In genomic region chr17:88096809-88097399, GRCm38 (mm10) we compare ENCODE assay signal across 22 mouse cellular contexts.
"Had no signal": no experiment of that assay in that cellular context is flagged by ENCODE, and none has a peak within 500 bp of the region (broad histone marks: within the 10 kb centered on the region; RNA-seq: fewer than 3 reads in every experiment).

No protein-coding gene starts in this region.

- ATAC-seq: hindbrain, postnatal 0 days; intestine, postnatal 0 days; liver, embryonic 12.5 days had no signal

- H3K36me3 ChIP-seq: heart, embryonic 10.5 days; heart, embryonic 12.5 days; hindbrain, embryonic 13.5 days; hindbrain, embryonic 15.5 days; limb, embryonic 13.5 days; limb, embryonic 15.5 days; liver, embryonic 12.5 days had no signal

- H3K27me3 ChIP-seq: heart, embryonic 12.5 days; hindbrain, embryonic 13.5 days; hindbrain, embryonic 15.5 days; limb, embryonic 13.5 days; limb, embryonic 15.5 days; liver, embryonic 12.5 days had no signal

- H3K9ac ChIP-seq: heart, embryonic 12.5 days; hindbrain, embryonic 13.5 days; hindbrain, embryonic 15.5 days; limb, embryonic 13.5 days; limb, embryonic 15.5 days; liver, embryonic 12.5 days had no signal

- H3K27ac ChIP-seq: gastrocnemius, adult 2 months; heart, embryonic 10.5 days; hindbrain, embryonic 13.5 days; hindbrain, embryonic 15.5 days; hindbrain, postnatal 0 days; limb, embryonic 13.5 days; limb, embryonic 15.5 days; liver, embryonic 12.5 days had no signal

- H3K4me3 ChIP-seq: gastrocnemius, adult 2 months; heart, embryonic 10.5 days; heart, embryonic 12.5 days; hindbrain, embryonic 13.5 days; hindbrain, embryonic 15.5 days; limb, embryonic 13.5 days; limb, embryonic 15.5 days; liver, embryonic 12.5 days had no signal

- H3K9me3 ChIP-seq: heart, embryonic 10.5 days; heart, embryonic 12.5 days; hindbrain, embryonic 13.5 days; hindbrain, embryonic 15.5 days; limb, embryonic 13.5 days; limb, embryonic 15.5 days; liver, embryonic 12.5 days had no signal

- H3K4me2 ChIP-seq: heart, embryonic 12.5 days; hindbrain, embryonic 13.5 days; hindbrain, embryonic 15.5 days; limb, embryonic 13.5 days; limb, embryonic 15.5 days; liver, embryonic 12.5 days had no signal

- DNase-seq: gastrocnemius, adult 2 months; gastrocnemius, postnatal 10 days; gastrocnemius, postnatal 25 days; heart, adult 18-20 months; heart, postnatal 10 days; heart, postnatal 36 days; kidney, adult 18-20 months; kidney, adult 8-10 months; kidney, postnatal 10 days; kidney, postnatal 25 days; layer of hippocampus, adult 9-11 months; layer of hippocampus, postnatal 36 days; left cerebral cortex, postnatal 4 days had no signal

- H3K4me1 ChIP-seq: heart, embryonic 10.5 days; heart, embryonic 12.5 days; limb, embryonic 13.5 days; limb, embryonic 15.5 days; liver, embryonic 12.5 days had no signal
